Mouse (Mus musculus) midbrain, postnatal 0 days (tissue): ENCODE results near the gene Arhgap21. TPM values are rescaled to one million over a fixed set of nuclear protein-coding genes. Genes with fewer than 3 reads are reported as not detected.

Experiments used
- ATAC-seq: fragments of 200-750 bp; cut with Nextera tagmentation; 2 replicates; pipeline ENCODE4 v1.8.0; 2017; ENCODE audit warnings: moderate number of reproducible peaks, mild to moderate bottlenecking, moderate TSS enrichment, moderate library complexity; ENCODE audit not compliant: low FRiP score
- DNase-seq: peaks from one replicate; pipeline ENCODE4 v3.0.0-alpha.2; 2015; ENCODE audit warnings: low spot score
- H3K27ac ChIP-seq: fragments of 300-500 bp; sonication (generic); 2 replicates; pipeline ENCODE4 v1.5.1; 2014; ENCODE audit warnings: low read depth, mild to moderate bottlenecking, low read length, mixed read lengths
- H3K27me3 ChIP-seq: fragments of 300-500 bp; sonication (generic); 2 replicates; pipeline ENCODE4 v1.6.1; 2014; ENCODE audit warnings: low read length, control low read depth, mixed read lengths; ENCODE audit not compliant: insufficient read depth
- H3K36me3 ChIP-seq: fragments of 300-500 bp; sonication (generic); 2 replicates; pipeline ENCODE4 v1.6.1; 2014; ENCODE audit warnings: low read length, control low read depth, mixed read lengths; ENCODE audit not compliant: insufficient read depth
- H3K4me1 ChIP-seq: fragments of 300-500 bp; sonication (generic); 2 replicates; pipeline ENCODE4 v1.6.1; 2014; ENCODE audit warnings: mild to moderate bottlenecking, control low read depth, antibody characterized with exemption, low read length, mixed read lengths; ENCODE audit not compliant: insufficient read depth
- H3K4me2 ChIP-seq: fragments of 300-500 bp; sonication (generic); 2 replicates; pipeline ENCODE4 v1.6.1; 2014; ENCODE audit warnings: low read depth, mild to moderate bottlenecking, low read length, mixed read lengths; ENCODE audit not compliant: poor library complexity, severe bottlenecking
- H3K4me3 ChIP-seq: fragments of 300-500 bp; sonication (generic); 2 replicates; pipeline ENCODE4 v1.5.1; 2014; ENCODE audit warnings: low read depth, mild to moderate bottlenecking, low read length, moderate library complexity
- H3K9ac ChIP-seq: fragments of 300-500 bp; sonication (generic); replicated peaks from 2 replicates; pipeline ENCODE4 v1.6.1; 2014; ENCODE audit warnings: mild to moderate bottlenecking, low read length, moderate library complexity, mixed read lengths; ENCODE audit not compliant: poor library complexity, severe bottlenecking
- H3K9me3 ChIP-seq: fragments of 300-500 bp; sonication (generic); 2 replicates; pipeline ENCODE4 v1.6.1; 2016; ENCODE audit warnings: low read length, control low read depth
- CTCF ChIP-seq: IDR thresholded peaks from 2 replicates; pipeline ENCODE4 v1.5.1; 2016; ENCODE audit warnings: antibody characterized with exemption, mild to moderate bottlenecking
- WGBS: fragments of 180-500 bp; shearing (Covaris S2); extraction: QIAGEN DNeasy Blood & Tissue Kit; methylation state at CpG from one replicate; pipeline ENCODE4 v1.1.7; 2014; 5-methylcytosine and 5-hydroxymethylcytosine counted together
- polyA plus RNA-seq: library from polyadenylated mRNA; unstranded; fragments of >200 nt; fragmentation: Nextera tagmentation; extraction: Ambion mirVana; gene quantifications from 2 replicates; pipeline ENCODE4 v1.2.1, GENCODE M21; 2015
- total RNA-seq: library from RNA; depleted of rRNA; stranded (reverse); fragments of >200 nt; gene quantifications from 2 replicates; pipeline ENCODE4 v1.2.3, GENCODE M21; 2014

The Arhgap21 gene
- total and polyA plus RNA-seq, 2 experiments from 2014 or later, result 31.6 to 81.8 TPM

GRCm38 (mm10) chr2:20913019-20913415 lies 55.7 kb downstream of the Arhgap21 start:
- no peak overlapping the region for H3K9ac ChIP-seq
- 0 out of 2 replicates have a peak, but pooled peaks cover 4% of the 10 kb centered on the region for H3K36me3 ChIP-seq
- H3K27me3 ChIP-seq, result no peaks in the 10 kb centered on the region
- no peak for TF ChIP-seq CTCF
- ATAC-seq (no peak), DNase-seq (no peak)
- no peaks in the 10 kb centered on the region for H3K9me3 ChIP-seq
- no peak overlapping the region for H3K4me3 ChIP-seq
- H3K4me1 ChIP-seq, result no peaks in the 10 kb centered on the region
- H3K27ac ChIP-seq, result no peak overlapping the region
- 89% methylated on average over 1 of the region's 1 CpGs for whole genome bisulfite sequencing
- no peak overlapping the region for H3K4me2 ChIP-seq

GRCm38 (mm10) chr2:20912348-20913018 lies 56.2 kb downstream of the Arhgap21 start:
- Histone ChIP-seq H3K9me3 (no peaks in the 10 kb centered on the region), H3K27me3 (no peaks in the 10 kb centered on the region), H3K36me3 (0 out of 2 replicates have a peak, but pooled peaks cover 4% of the 10 kb centered on the region), H3K4me1 (no peaks in the 10 kb centered on the region), H3K9ac (no peak overlapping the region), H3K4me2 (no peak overlapping the region), H3K4me3 (no peak overlapping the region), H3K27ac (no peak overlapping the region)
- ATAC-seq (no peak), DNase-seq (no peak)
- no peak for TF ChIP-seq CTCF
- 91% methylated on average over 11 of the region's 11 CpGs for WGBS

DNA sequence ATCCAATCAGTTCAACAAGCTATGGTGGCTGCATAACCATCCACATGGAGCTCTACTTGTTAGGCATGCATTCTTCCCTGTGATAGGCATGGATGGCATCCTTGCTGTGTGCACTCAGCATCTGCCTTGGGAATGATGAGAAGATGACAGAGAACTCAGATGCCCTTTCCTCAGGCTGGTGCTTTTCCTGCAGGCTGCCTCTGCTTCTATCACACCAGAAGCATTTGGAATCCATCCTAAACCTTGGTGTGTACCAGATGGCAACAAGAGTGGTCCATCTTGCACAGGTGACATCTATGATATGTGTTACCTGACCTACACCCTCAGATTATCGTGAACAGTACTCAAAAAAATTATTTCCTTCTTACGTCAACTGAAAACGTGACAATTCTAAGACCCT lies 58.2 kb downstream of the Arhgap21 start:
- Histone ChIP-seq H3K27ac (no peak overlapping the region), H3K9me3 (no peaks in the 10 kb centered on the region), H3K4me3 (no peak overlapping the region), H3K9ac (no peak overlapping the region), H3K4me1 (no peaks in the 10 kb centered on the region), H3K27me3 (no peaks in the 10 kb centered on the region), H3K4me2 (no peak overlapping the region), H3K36me3 (0 out of 2 replicates have a peak, but pooled peaks cover 4% of the 10 kb centered on the region)
- TF ChIP-seq CTCF, result no peak
- DNase-seq (no peak), ATAC-seq (no peak)
- WGBS, result 97% methylated on average over 3 of the region's 3 CpGs

GRCm38 (mm10) chr2:20909404-20909803 lies 59.3 kb downstream of the Arhgap21 start:
- no peak for ATAC-seq
- no peak for TF ChIP-seq CTCF
- no peak overlapping the region for H3K4me3 ChIP-seq

GRCm38 (mm10) chr2:20907291-20907690 lies 61.4 kb downstream of the Arhgap21 start:
- H3K9ac ChIP-seq, result no peak overlapping the region
- H3K36me3 ChIP-seq, result 0 out of 2 replicates have a peak, but pooled peaks cover 4% of the 10 kb centered on the region
- H3K4me2 ChIP-seq, result no peak overlapping the region
- DNase-seq (no peak), ATAC-seq (no peak)
- H3K27me3 ChIP-seq, result no peaks in the 10 kb centered on the region
- no peak for TF ChIP-seq CTCF
- no peak overlapping the region for H3K4me3 ChIP-seq
- H3K9me3 ChIP-seq, result no peaks in the 10 kb centered on the region
- H3K4me1 ChIP-seq, result no peaks in the 10 kb centered on the region
- WGBS, result 98% methylated on average over 3 of the region's 3 CpGs
- no peak overlapping the region for H3K27ac ChIP-seq

More at GRCm38 (mm10) chr2:20909404-20909803, 59.3 kb downstream of the Arhgap21 start:
- DNase-seq, result no peak
- 0 out of 2 replicates have a peak, but pooled peaks cover 4% of the 10 kb centered on the region for H3K36me3 ChIP-seq
- no peaks in the 10 kb centered on the region for H3K4me1 ChIP-seq
- no peaks in the 10 kb centered on the region for H3K27me3 ChIP-seq
- H3K27ac ChIP-seq, result no peak overlapping the region
- WGBS, result 74% methylated on average over 7 of the region's 7 CpGs
- H3K4me2 ChIP-seq, result no peak overlapping the region
- H3K9me3 ChIP-seq, result no peaks in the 10 kb centered on the region
- no peak overlapping the region for H3K9ac ChIP-seq

- ATAC-seq (no peak), DNase-seq (no peak)
- 95% methylated on average over 8 of the region's 8 CpGs for WGBS
- Histone ChIP-seq H3K27ac (no peak overlapping the region), H3K4me2 (no peak overlapping the region), H3K27me3 (no peaks in the 10 kb centered on the region), H3K4me3 (no peak overlapping the region), H3K9ac (no peak overlapping the region), H3K4me1 (no peaks in the 10 kb centered on the region), H3K9me3 (no peaks in the 10 kb centered on the region), H3K36me3 (no peaks in the 10 kb centered on the region)
- TF ChIP-seq CTCF, result no peak
Measured at GRCm38 (mm10) chr2:20905411-20905810, 63.3 kb downstream of the Arhgap21 start.
